Comparison of ENCODE assay signal across 19 mouse cellular contexts in genomic region chr9:29653678-29654235, GRCm38 (mm10).
DNase-seq lines count a peak whose midpoint lies in the region; ATAC-seq and TF ChIP-seq lines count a peak whose summit lies in the region.
"Had no signal": no experiment of that assay in that cellular context is flagged by ENCODE, and none has a peak within 500 bp of the region (broad histone marks: within the 10 kb centered on the region; RNA-seq: fewer than 3 reads in every experiment).

No protein-coding gene starts in this region.

- no peaks in the 10 kb centered on the region for H3K27me3 ChIP-seq in cerebellum, adult 2 months (ENCODE audit: control insufficient read depth, insufficient read depth, low read length)
- no peaks in the 10 kb centered on the region for H3K27me3 ChIP-seq in forebrain, embryonic 11.5 days (ENCODE audit: control insufficient read depth, insufficient read depth, low read length)
- peaks cover 5% of the 10 kb centered on the region; the same call in 1 of the 2 replicates for H3K27me3 ChIP-seq in forebrain, embryonic 12.5 days
- H3K27me3 ChIP-seq in hindbrain, postnatal 0 days (ENCODE audit: insufficient read depth, low read length), result no peaks in the 10 kb centered on the region
- H3K27me3 ChIP-seq in hindbrain, embryonic 11.5 days (ENCODE audit: control insufficient read depth, insufficient read depth, low read length), result no peaks in the 10 kb centered on the region
- peaks cover 35% of the 10 kb centered on the region for H3K27me3 ChIP-seq in limb, embryonic 10.5 days (ENCODE audit: low read depth, poor library complexity, severe bottlenecking)
- H3K27me3 ChIP-seq: embryonic facial prominence, embryonic 12.5 days; hindbrain, embryonic 13.5 days had no signal

- H3K9me3 ChIP-seq in forebrain, embryonic 11.5 days (ENCODE audit: control insufficient read depth, low read length), result no peaks in the 10 kb centered on the region
- H3K9me3 ChIP-seq in forebrain, embryonic 12.5 days, result no peaks in the 10 kb centered on the region
- H3K9me3 ChIP-seq in hindbrain, postnatal 0 days (ENCODE audit: low read length), result no peaks in the 10 kb centered on the region
- H3K9me3 ChIP-seq in hindbrain, embryonic 11.5 days (ENCODE audit: control insufficient read depth, low read length), result no peaks in the 10 kb centered on the region
- no peaks in the 10 kb centered on the region for H3K9me3 ChIP-seq in limb, embryonic 10.5 days (replicated peaks)
- H3K9me3 ChIP-seq: embryonic facial prominence, embryonic 12.5 days; forebrain, embryonic 13.5 days; heart, embryonic 13.5 days; hindbrain, embryonic 13.5 days; intestine, embryonic 15.5 days had no signal

- no peak for ATAC-seq in cerebellum, adult (ENCODE audit: insufficient number of reproducible peaks, low FRiP score, low TSS enrichment)
- no peak for ATAC-seq in forebrain, embryonic 11.5 days (replicated peaks; ENCODE audit: low FRiP score)
- no peak for ATAC-seq in forebrain, embryonic 12.5 days (ENCODE audit: low FRiP score)
- ATAC-seq in hindbrain, postnatal 0 days, result no peak
- no peak for ATAC-seq in hindbrain, embryonic 11.5 days (ENCODE audit: low FRiP score)
- ATAC-seq: forebrain, embryonic 13.5 days; forebrain, postnatal 0 days; intestine, embryonic 15.5 days had no signal

- no peak for TF ChIP-seq POLR2A in cerebellum, adult 2 months (IDR thresholded peaks at IDR 0.05; ENCODE audit: borderline replicate concordance, insufficient read depth, low read length)
- no peak for TF ChIP-seq POLR2A in lung, adult 2 months (IDR thresholded peaks at IDR 0.05; ENCODE audit: borderline replicate concordance, extremely low read depth, low read depth, low read length)

- H3K4me2 ChIP-seq in forebrain, embryonic 11.5 days (ENCODE audit: low read depth, low read length, severe bottlenecking), result no peak overlapping the region
- H3K4me2 ChIP-seq in forebrain, embryonic 12.5 days, result no peak overlapping the region
- H3K4me2 ChIP-seq in hindbrain, postnatal 0 days (ENCODE audit: low read depth, low read length), result no peak overlapping the region
- no peak overlapping the region for H3K4me2 ChIP-seq in hindbrain, embryonic 11.5 days (replicated peaks; ENCODE audit: low read depth, low read length)
- H3K4me2 ChIP-seq: embryonic facial prominence, embryonic 12.5 days; forebrain, embryonic 13.5 days; heart, embryonic 13.5 days; hindbrain, embryonic 13.5 days; intestine, embryonic 15.5 days had no signal

- no peak overlapping the region for H3K9ac ChIP-seq in forebrain, embryonic 11.5 days (ENCODE audit: low read length)
- H3K9ac ChIP-seq in forebrain, embryonic 12.5 days, result no peak overlapping the region
- H3K9ac ChIP-seq in hindbrain, postnatal 0 days (replicated peaks; ENCODE audit: low read length), result no peak overlapping the region
- no peak overlapping the region for H3K9ac ChIP-seq in hindbrain, embryonic 11.5 days (ENCODE audit: low read depth, low read length)
- H3K9ac ChIP-seq: embryonic facial prominence, embryonic 12.5 days; forebrain, embryonic 13.5 days; forebrain, postnatal 0 days; heart, embryonic 13.5 days; hindbrain, embryonic 13.5 days; intestine, embryonic 15.5 days had no signal

- H3K4me3 ChIP-seq in cerebellum, adult 2 months (replicated peaks; ENCODE audit: insufficient read depth, low read depth, low read length), result no peak overlapping the region
- H3K4me3 ChIP-seq in forebrain, embryonic 11.5 days (ENCODE audit: low read depth, low read length), result no peak overlapping the region
- no peak overlapping the region for H3K4me3 ChIP-seq in forebrain, embryonic 12.5 days (replicated peaks)
- no peak overlapping the region for H3K4me3 ChIP-seq in hindbrain, postnatal 0 days (ENCODE audit: low read length)
- H3K4me3 ChIP-seq in hindbrain, embryonic 11.5 days (ENCODE audit: low read depth, low read length), result no peak overlapping the region
- no peak overlapping the region for H3K4me3 ChIP-seq in limb, embryonic 10.5 days
- no peak overlapping the region for H3K4me3 ChIP-seq in lung, adult 2 months (replicated peaks; ENCODE audit: extremely low read depth, low read depth, low read length)
- H3K4me3 ChIP-seq: embryonic facial prominence, embryonic 12.5 days; forebrain, embryonic 13.5 days; heart, adult 2 months; heart, embryonic 13.5 days; hindbrain, embryonic 13.5 days; intestine, embryonic 15.5 days had no signal

- peak; percentile 37 to 42 for DNase-seq in cerebellum, adult 2 months
- DNase-seq in forebrain, embryonic 11.5 days (ENCODE audit: low spot score), result peak; percentile 42
- peak; percentile 10 for DNase-seq in hindbrain, postnatal 0 days (ENCODE audit: low spot score)
- no peak for DNase-seq in hindbrain, embryonic 11.5 days (ENCODE audit: low spot score)
- DNase-seq in limb, embryonic 10.5 days (ENCODE audit: low spot score), result peak; percentile 28
- DNase-seq in lung, adult 2 months, result no peak
- DNase-seq: adrenal gland, postnatal 10 days; forebrain, postnatal 0 days; gastrocnemius, postnatal 36 days; heart, adult 2 months; heart, postnatal 4 days; kidney, adult 18-20 months had no signal

- peaks cover 19% of the 10 kb centered on the region for H3K4me1 ChIP-seq in cerebellum, adult 2 months (ENCODE audit: control insufficient read depth, insufficient read depth, low read length)
- peaks cover 8% of the 10 kb centered on the region for H3K4me1 ChIP-seq in forebrain, embryonic 11.5 days (replicated peaks; ENCODE audit: control insufficient read depth, insufficient read depth, low read length)
- H3K4me1 ChIP-seq in forebrain, embryonic 12.5 days, result peaks cover 20% of the 10 kb centered on the region
- H3K4me1 ChIP-seq in hindbrain, postnatal 0 days (ENCODE audit: insufficient read depth, low read length), result peaks cover 9% of the 10 kb centered on the region
- H3K4me1 ChIP-seq in hindbrain, embryonic 11.5 days (replicated peaks; ENCODE audit: control insufficient read depth, insufficient read depth, low read length), result 0 out of 2 replicates have a peak, but pooled peaks cover 7% of the 10 kb centered on the region
- peaks cover 29% of the 10 kb centered on the region for H3K4me1 ChIP-seq in limb, embryonic 10.5 days
- no peaks in the 10 kb centered on the region for H3K4me1 ChIP-seq in lung, adult 2 months (ENCODE audit: control insufficient read depth, insufficient read depth, low read length)
- H3K4me1 ChIP-seq: embryonic facial prominence, embryonic 12.5 days; intestine, embryonic 15.5 days had no signal

- 56% methylated on average over 14 of the region's 14 CpGs for WGBS in cerebellum, adult 2 months
- WGBS in forebrain, embryonic 11.5 days, result 79% methylated on average over 14 of the region's 14 CpGs
- WGBS in forebrain, embryonic 12.5 days, result 79% methylated on average over 14 of the region's 14 CpGs
- 66% methylated on average over 14 of the region's 14 CpGs for WGBS in hindbrain, postnatal 0 days
- WGBS in hindbrain, embryonic 11.5 days, result 72% methylated on average over 14 of the region's 14 CpGs
- WGBS in limb, embryonic 10.5 days, result 65% methylated on average over 14 of the region's 14 CpGs
- WGBS in lung, adult 2 months, result 61% methylated on average over 14 of the region's 14 CpGs

- no peak for TF ChIP-seq CTCF in cerebellum, adult 2 months (IDR thresholded peaks at IDR 0.05; ENCODE audit: borderline replicate concordance, insufficient read depth, low read depth, low read length)
- TF ChIP-seq CTCF in hindbrain, postnatal 0 days (IDR thresholded peaks at IDR 0.05; ENCODE audit: low read depth), result no peak
- no peak for TF ChIP-seq CTCF in lung, adult 2 months (IDR thresholded peaks at IDR 0.05; ENCODE audit: insufficient read depth, low read length)

- no peaks in the 10 kb centered on the region for H3K36me3 ChIP-seq in forebrain, embryonic 11.5 days (ENCODE audit: control insufficient read depth, insufficient read depth, low read length)
- H3K36me3 ChIP-seq in forebrain, embryonic 12.5 days (replicated peaks), result no peaks in the 10 kb centered on the region
- no peaks in the 10 kb centered on the region for H3K36me3 ChIP-seq in hindbrain, postnatal 0 days (ENCODE audit: insufficient read depth, low read length)
- H3K36me3 ChIP-seq in hindbrain, embryonic 11.5 days (ENCODE audit: control insufficient read depth, insufficient read depth, low read length), result no peaks in the 10 kb centered on the region
- H3K36me3 ChIP-seq in limb, embryonic 10.5 days, result no peaks in the 10 kb centered on the region
- H3K36me3 ChIP-seq: embryonic facial prominence, embryonic 12.5 days; heart, embryonic 13.5 days; hindbrain, embryonic 13.5 days; intestine, embryonic 15.5 days had no signal

- no peak overlapping the region for H3K27ac ChIP-seq in cerebellum, adult 2 months (ENCODE audit: insufficient read depth, low read length)
- no peak overlapping the region for H3K27ac ChIP-seq in forebrain, embryonic 11.5 days (ENCODE audit: low read depth, low read length)
- H3K27ac ChIP-seq in forebrain, embryonic 12.5 days, result no peak overlapping the region
- no peak overlapping the region for H3K27ac ChIP-seq in hindbrain, postnatal 0 days
- H3K27ac ChIP-seq in hindbrain, embryonic 11.5 days (ENCODE audit: low read depth, low read length), result no peak overlapping the region
- H3K27ac ChIP-seq in limb, embryonic 10.5 days, result no peak overlapping the region
- H3K27ac ChIP-seq: embryonic facial prominence, embryonic 12.5 days; forebrain, embryonic 13.5 days; heart, adult 2 months; heart, embryonic 13.5 days; hindbrain, embryonic 13.5 days; intestine, embryonic 15.5 days had no signal

Comparison
In these comparisons a context has a peak if more than half of its experiments do, and no peak if none do; other contexts are left out.
1. DNase-seq: peak in cerebellum, adult 2 months (2 of 2), forebrain, embryonic 11.5 days (single experiment), hindbrain, postnatal 0 days (single experiment) and limb, embryonic 10.5 days (single experiment); none in hindbrain, embryonic 11.5 days (single experiment) and lung, adult 2 months (single experiment).